Mouse (Mus musculus): ENCODE results near the gene Nos2. TPM values are rescaled to one million over a fixed set of nuclear protein-coding genes. Genes with fewer than 3 reads are reported as not detected.

Nos2 gene
- total and polyA plus RNA-seq, 3 experiments, result not detected

DNA sequence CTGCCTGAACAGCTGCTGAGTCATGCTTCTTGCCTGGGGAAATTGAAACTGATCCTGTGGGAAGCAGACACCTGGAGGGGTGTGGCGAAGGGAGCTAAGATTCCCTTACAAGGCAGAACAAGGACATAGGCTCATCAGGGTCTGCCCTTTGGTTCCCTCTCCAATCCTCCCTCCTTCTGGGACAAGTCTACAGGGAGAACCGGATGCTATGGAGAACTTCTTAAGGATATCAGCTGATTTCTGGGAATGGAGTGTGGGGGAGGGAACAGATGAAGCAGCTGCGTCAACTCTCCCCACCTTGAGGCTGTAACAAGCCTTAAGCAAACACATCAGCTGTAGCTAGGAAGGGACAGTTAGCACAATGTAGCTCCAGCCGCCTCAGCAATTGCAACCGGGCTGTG lies 82.0 kb downstream of the Nos2 start:
- no peak for DNase-seq (ENCODE audit: low read depth, low spot score)
- Histone ChIP-seq H3K9me3 (replicated peaks; ENCODE audit: insufficient read depth, low read length) (no peaks in the 10 kb centered on the region), H3K4me3 (ENCODE audit: control insufficient read depth in 1 of 2, insufficient read depth in 1 of 2, low read depth in 2 of 2, low read length in 2 of 2) (no peak overlapping the region), H3K36me3 (ENCODE audit: control insufficient read depth in 1 of 2, insufficient read depth in 2 of 2, low read length in 2 of 2) (peaks cover 0 to 52% of the 10 kb centered on the region in 2 experiments; a peak in 2 of 4 replicates), H3K4me1 (ENCODE audit: control insufficient read depth in 1 of 2, insufficient read depth in 2 of 2, low read length in 2 of 2) (peaks cover 50 to 54% of the 10 kb centered on the region in 2 experiments), H3K27ac (ENCODE audit: control insufficient read depth, low read depth, low read length) (peak overlapping the region; percentile 90), H3K79me2 (ENCODE audit: control insufficient read depth, insufficient read depth, low read length, poor library complexity) (no peaks in the 10 kb centered on the region), H3K27me3 (ENCODE audit: control insufficient read depth in 1 of 2, insufficient read depth in 2 of 2, low read length in 2 of 2) (no peaks in the 10 kb centered on the region), H3K9ac (ENCODE audit: control insufficient read depth, low read depth, low read length, poor library complexity, severe bottlenecking) (peak overlapping the region; percentile 42; the same call in 1 of the 2 replicates)
- TF ChIP-seq POLR2A (IDR thresholded peaks at IDR 0.05; ENCODE audit: control insufficient read depth in 1 of 2, insufficient read depth in 1 of 2, low read depth in 1 of 2, low read length in 2 of 2, poor library complexity in 1 of 2) (no peak), SIN3A (IDR thresholded peaks at IDR 0.05; ENCODE audit: low read length) (no peak), RAD21 (IDR thresholded peaks at IDR 0.05; ENCODE audit: low read depth, low read length) (no peak), MYC (IDR thresholded peaks at IDR 0.05; ENCODE audit: low read depth, low read length) (0 out of 2 replicates have a peak, but pooled peaks have one; percentile 9), MAX (IDR thresholded peaks at IDR 0.05; ENCODE audit: low read length) (peak; percentile 55; the same call in 1 of the 2 replicates), GATA1 (IDR thresholded peaks at IDR 0.05; ENCODE audit: low read depth, low read length) (no peak), MAZ (IDR thresholded peaks at IDR 0.05; ENCODE audit: low read depth, low read length) (peak; percentile 5; the same call in 1 of the 2 replicates), TAL1 (IDR thresholded peaks at IDR 0.05; ENCODE audit: low read length) (no peak), BHLHE40 (IDR thresholded peaks at IDR 0.05; ENCODE audit: borderline replicate concordance, low read depth, low read length) (no peak), MAFK (IDR thresholded peaks at IDR 0.05; ENCODE audit: borderline replicate concordance, low read depth, low read length) (peak; percentile 64), MXI1 (IDR thresholded peaks at IDR 0.05; ENCODE audit: low read depth, low read length) (no peak), UBTF (IDR thresholded peaks at IDR 0.05; ENCODE audit: borderline replicate concordance, insufficient read depth, low read depth, low read length) (no peak), GABPA (IDR thresholded peaks at IDR 0.05; ENCODE audit: low read depth, low read length) (0 out of 2 replicates have a peak, but pooled peaks have one; percentile 40), POLR2AphosphoS2 (IDR thresholded peaks at IDR 0.05; ENCODE audit: low read length) (no peak), TCF12 (IDR thresholded peaks at IDR 0.05; ENCODE audit: low read depth, low read length) (0 out of 2 replicates have a peak, but pooled peaks have one; percentile 14), ETS1 (IDR thresholded peaks at IDR 0.05; ENCODE audit: low read depth, low read length) (0 out of 2 replicates have a peak, but pooled peaks have one; percentile 40), RCOR1 (IDR thresholded peaks at IDR 0.05; ENCODE audit: low read depth, low read length) (no peak), USF2 (IDR thresholded peaks at IDR 0.05; ENCODE audit: borderline replicate concordance in 1 of 2, insufficient read depth in 1 of 2, low read depth in 1 of 2, low read length in 2 of 2) (no peak), MYB (IDR thresholded peaks at IDR 0.05; ENCODE audit: low read depth, low read length) (no peak), ELF1 (IDR thresholded peaks at IDR 0.05; ENCODE audit: low read depth, low read length) (no peak), JUND (IDR thresholded peaks at IDR 0.05; ENCODE audit: low read depth, low read length) (no peak), ZC3H11A (IDR thresholded peaks at IDR 0.05; ENCODE audit: low read depth, low read length) (no peak), EP300 (IDR thresholded peaks at IDR 0.05; ENCODE audit: low read depth in 1 of 2, low read length in 2 of 2) (0 out of 4 replicates have a peak, but pooled peaks of 1 of the 2 experiments have one; percentile 34), TBP (IDR thresholded peaks at IDR 0.05; ENCODE audit: low read depth, low read length) (no peak), SMC3 (IDR thresholded peaks at IDR 0.05; ENCODE audit: low read depth, low read length) (peak; percentile 4; the same call in 1 of the 2 replicates), ZKSCAN1 (IDR thresholded peaks at IDR 0.05; ENCODE audit: low read depth, low read length) (no peak), HCFC1 (IDR thresholded peaks at IDR 0.05; ENCODE audit: low read depth, low read length) (no peak), NELFE (IDR thresholded peaks at IDR 0.05; ENCODE audit: low read depth, low read length) (no peak), ZNF384 (IDR thresholded peaks at IDR 0.05; ENCODE audit: low read depth, low read length) (no peak), CHD2 (IDR thresholded peaks at IDR 0.05; ENCODE audit: low read length) (peak; percentile 17; the same call in 1 of the 2 replicates), E2F4 (IDR thresholded peaks at IDR 0.05; ENCODE audit: borderline replicate concordance, low read depth, low read length) (no peak), KAT2A (conservative IDR thresholded peaks at IDR 0.05; ENCODE audit: low read depth, low read length) (no peak), ZMIZ1 (IDR thresholded peaks at IDR 0.05; ENCODE audit: low read depth, low read length) (no peak)
